Mouse (Mus musculus) hindbrain, postnatal 0 days (tissue): ENCODE results near the gene Natd1. TPM values are rescaled to one million over a fixed set of nuclear protein-coding genes. Genes with fewer than 3 reads are reported as not detected.
"Not testable (repeated sequence)": the region's sequence is repeated elsewhere in the genome, so short reads cannot be mapped to it uniquely, and the experiment has no call there.

ENCODE experiments used
- ATAC-seq: fragments of 200-750 bp; cut with Nextera tagmentation; 2 replicates; pipeline ENCODE4 v1.8.0; 2017; ENCODE audit warnings: mild to moderate bottlenecking, moderate TSS enrichment, moderate library complexity
- DNase-seq: peaks from one replicate; pipeline ENCODE4 v3.0.0-alpha.2; 2015; ENCODE audit warnings: low spot score
- H3K27ac ChIP-seq: fragments of 300-500 bp; sonication (generic); 2 replicates; pipeline ENCODE4 v1.5.1; 2014; ENCODE audit warnings: mild to moderate bottlenecking
- H3K27me3 ChIP-seq: fragments of 300-500 bp; sonication (generic); 2 replicates; pipeline ENCODE4 v1.6.1; 2014; ENCODE audit warnings: low read length, mixed read lengths; ENCODE audit not compliant: insufficient read depth
- H3K36me3 ChIP-seq: fragments of 300-500 bp; sonication (generic); 2 replicates; pipeline ENCODE4 v1.6.1; 2014; ENCODE audit warnings: low read length, mixed read lengths; ENCODE audit not compliant: insufficient read depth
- H3K4me1 ChIP-seq: fragments of 300-500 bp; sonication (generic); 2 replicates; pipeline ENCODE4 v1.6.1; 2014; ENCODE audit warnings: antibody characterized with exemption, low read length, mixed read lengths; ENCODE audit not compliant: insufficient read depth
- H3K4me2 ChIP-seq: fragments of 300-500 bp; sonication (generic); 2 replicates; pipeline ENCODE4 v1.6.1; 2014; ENCODE audit warnings: low read depth, mild to moderate bottlenecking, low read length, moderate library complexity, mixed read lengths
- H3K4me3 ChIP-seq: fragments of 300-500 bp; sonication (generic); 2 replicates; pipeline ENCODE4 v1.5.1; 2014; ENCODE audit warnings: low read length
- H3K9ac ChIP-seq: fragments of 300-500 bp; sonication (generic); replicated peaks from 2 replicates; pipeline ENCODE4 v1.6.1; 2014; ENCODE audit warnings: mild to moderate bottlenecking, low read length, moderate library complexity, mixed read lengths
- H3K9me3 ChIP-seq: fragments of 300-500 bp; sonication (generic); 2 replicates; pipeline ENCODE4 v1.6.1; 2016; ENCODE audit warnings: low read length, mixed read lengths
- CTCF ChIP-seq: IDR thresholded peaks from 2 replicates; pipeline ENCODE4 v1.5.1; 2016; ENCODE audit warnings: antibody characterized with exemption, control low read depth, low read depth
- WGBS: fragments of 180-500 bp; shearing (Covaris S2); extraction: QIAGEN DNeasy Blood & Tissue Kit; methylation state at CpG from one replicate; pipeline ENCODE4 v1.1.7; 2014; 5-methylcytosine and 5-hydroxymethylcytosine counted together
- polyA plus RNA-seq: library from polyadenylated mRNA; unstranded; fragments of >200 nt; fragmentation: Nextera tagmentation; extraction: Ambion mirVana; gene quantifications from 2 replicates; pipeline ENCODE4 v1.2.1, GENCODE M21; 2015
- total RNA-seq: library from RNA; depleted of rRNA; stranded (reverse); fragments of >200 nt; gene quantifications from 2 replicates; pipeline ENCODE4 v1.2.3, GENCODE M21; 2014

Gene Natd1
- total and polyA plus RNA-seq, 2 experiments from 2014 or later: 16.0 to 38.7 TPM

- no peaks in the 10 kb centered on the region for H3K4me1 ChIP-seq
- no peaks in the 10 kb centered on the region for H3K27me3 ChIP-seq
- peaks cover 15% of the 10 kb centered on the region for H3K36me3 ChIP-seq
- H3K9me3 ChIP-seq: no peaks in the 10 kb centered on the region
- no peak for TF ChIP-seq CTCF
- DNase-seq (no peak), ATAC-seq (no peak)
- H3K4me3 ChIP-seq: no peak overlapping the region
- H3K27ac ChIP-seq: no peak overlapping the region
- H3K4me2 ChIP-seq: no peak overlapping the region
- H3K9ac ChIP-seq: no peak overlapping the region
- 82% methylated on average over 7 of the region's 7 CpGs for whole genome bisulfite sequencing
These were observed 12.5 kb downstream of the Natd1 start for GRCm38 (mm10) chr11:60902001-60902400.

GRCm38 (mm10) chr11:60895915-60896314 is 18.6 kb downstream of the Natd1 start:
- TF ChIP-seq CTCF: no peak

GRCm38 (mm10) chr11:60890744-60891143 is 23.8 kb downstream of the Natd1 start:
- Histone ChIP-seq H3K27me3 (no peaks in the 10 kb centered on the region), H3K4me3 (no peak overlapping the region), H3K9me3 (no peaks in the 10 kb centered on the region), H3K4me1 (no peaks in the 10 kb centered on the region), H3K9ac (no peak overlapping the region), H3K4me2 (no peak overlapping the region), H3K36me3 (no peaks in the 10 kb centered on the region), H3K27ac (no peak overlapping the region)
- 55% methylated on average over 3 of the region's 3 CpGs for WGBS
- DNase-seq (no peak), ATAC-seq (no peak)
- TF ChIP-seq CTCF: no peak

More at GRCm38 (mm10) chr11:60895915-60896314, 18.6 kb downstream of the Natd1 start:
- WGBS: 42% methylated on average over 4 of the region's 4 CpGs
- Histone ChIP-seq H3K9ac (no peak overlapping the region), H3K4me2 (no peak overlapping the region), H3K4me1 (no peaks in the 10 kb centered on the region), H3K36me3 (no peaks in the 10 kb centered on the region), H3K9me3 (no peaks in the 10 kb centered on the region), H3K4me3 (no peak overlapping the region), H3K27me3 (no peaks in the 10 kb centered on the region), H3K27ac (no peak overlapping the region)
- no peak for ATAC-seq
- DNase-seq: no peak

- DNase-seq (no peak), ATAC-seq (no peak)
- Histone ChIP-seq H3K36me3 (no peaks in the 10 kb centered on the region), H3K9me3 (no peaks in the 10 kb centered on the region), H3K4me3 (no peak overlapping the region), H3K9ac (no peak overlapping the region), H3K27me3 (no peaks in the 10 kb centered on the region), H3K4me2 (no peak overlapping the region), H3K4me1 (no peaks in the 10 kb centered on the region), H3K27ac (no peak overlapping the region)
- TF ChIP-seq CTCF: no peak
- 74% methylated on average over 6 of the region's 6 CpGs for WGBS
These were observed 24.3 kb downstream of the Natd1 start for GRCm38 (mm10) chr11:60890286-60890685.

- no peak overlapping the region for H3K27ac ChIP-seq
- no peaks in the 10 kb centered on the region for H3K27me3 ChIP-seq
- no peak overlapping the region for H3K4me3 ChIP-seq
- TF ChIP-seq CTCF: no peak
- no peak for ATAC-seq
- no peak for DNase-seq
- no peaks in the 10 kb centered on the region for H3K4me1 ChIP-seq
- 62% methylated on average over 2 of the region's 2 CpGs for WGBS
- H3K4me2 ChIP-seq: no peak overlapping the region
- H3K9me3 ChIP-seq: no peaks in the 10 kb centered on the region
- no peak overlapping the region for H3K9ac ChIP-seq
- H3K36me3 ChIP-seq: no peaks in the 10 kb centered on the region
These were observed 24.7 kb downstream of the Natd1 start for GRCm38 (mm10) chr11:60889861-60890260.

GRCm38 (mm10) chr11:60886986-60887385 is 27.6 kb downstream of the Natd1 start:
- H3K27me3 ChIP-seq, H3K36me3 ChIP-seq, H3K4me3 ChIP-seq, DNase-seq, H3K9ac ChIP-seq, H3K9me3 ChIP-seq, H3K27ac ChIP-seq, H3K4me1 ChIP-seq, H3K4me2 ChIP-seq, ATAC-seq: not testable (repeated sequence)
- 96% methylated on average over 2 of the region's 3 CpGs for WGBS

- DNase-seq (no peak), ATAC-seq (no peak)
- H3K9ac ChIP-seq: no peak overlapping the region
- no peak overlapping the region for H3K27ac ChIP-seq
- no peaks in the 10 kb centered on the region for H3K9me3 ChIP-seq
- 74% methylated on average over 3 of the region's 3 CpGs for WGBS
- no peak overlapping the region for H3K4me2 ChIP-seq
- H3K36me3 ChIP-seq: no peaks in the 10 kb centered on the region
- no peak overlapping the region for H3K4me3 ChIP-seq
- no peaks in the 10 kb centered on the region for H3K27me3 ChIP-seq
- TF ChIP-seq CTCF: no peak
- H3K4me1 ChIP-seq: no peaks in the 10 kb centered on the region
These were observed 32.2 kb downstream of the Natd1 start for GRCm38 (mm10) chr11:60882386-60882785.
